Mouse (Mus musculus) kidney, postnatal 0 days (tissue): Measurements from ENCODE around the gene Dock1. TPM values are rescaled to one million over a fixed set of nuclear protein-coding genes. Genes with fewer than 3 reads are reported as not detected.

Experiments used
- ATAC-seq: fragments of 200-750 bp; cut with Nextera tagmentation; replicated peaks from 2 replicates; pipeline ENCODE4 v1.8.0; 2017; ENCODE audit warnings: low read depth, moderate number of reproducible peaks, moderate TSS enrichment, moderate library complexity; ENCODE audit not compliant: low FRiP score
- DNase-seq: peaks from one replicate; pipeline ENCODE4 v3.0.0-alpha.2; 2016; ENCODE audit warnings: low spot score
- H3K27ac ChIP-seq: fragments of 300-500 bp; sonication (generic); 2 replicates; pipeline ENCODE4 v1.5.1; 2014; ENCODE audit warnings: mild to moderate bottlenecking
- H3K27me3 ChIP-seq: fragments of 300-500 bp; sonication (generic); 2 replicates; pipeline ENCODE4 v1.6.1; 2014; ENCODE audit warnings: low read length, mixed read lengths; ENCODE audit not compliant: insufficient read depth
- H3K36me3 ChIP-seq: fragments of 300-500 bp; sonication (generic); 2 replicates; pipeline ENCODE4 v1.6.1; 2014; ENCODE audit warnings: low read length, mixed read lengths; ENCODE audit not compliant: insufficient read depth
- H3K4me1 ChIP-seq: fragments of 300-500 bp; sonication (generic); replicated peaks from 2 replicates; pipeline ENCODE4 v1.6.1; 2014; ENCODE audit warnings: antibody characterized with exemption, low read length, mixed read lengths; ENCODE audit not compliant: insufficient read depth
- H3K4me2 ChIP-seq: fragments of 300-500 bp; sonication (generic); 2 replicates; pipeline ENCODE4 v1.6.1; 2014; ENCODE audit warnings: mild to moderate bottlenecking, low read length, moderate library complexity, mixed read lengths
- H3K4me3 ChIP-seq: fragments of 300-500 bp; sonication (generic); replicated peaks from 2 replicates; pipeline ENCODE4 v1.5.1; 2014; ENCODE audit warnings: low read depth, low read length
- H3K9ac ChIP-seq: fragments of 300-500 bp; sonication (generic); 2 replicates; pipeline ENCODE4 v1.6.1; 2014; ENCODE audit warnings: low read depth, low read length
- H3K9me3 ChIP-seq: fragments of 300-500 bp; sonication (generic); replicated peaks from 2 replicates; pipeline ENCODE4 v1.6.1; 2016; ENCODE audit warnings: low read length, inconsistent platforms, mixed read lengths
- CTCF ChIP-seq: IDR thresholded peaks from 2 replicates; pipeline ENCODE4 v1.5.1; 2016; ENCODE audit warnings: antibody characterized with exemption, low read depth, mild to moderate bottlenecking, moderate library complexity
- WGBS: fragments of 180-500 bp; shearing (Covaris S2); extraction: QIAGEN DNeasy Blood & Tissue Kit; methylation state at CpG from one replicate; pipeline ENCODE4 v1.1.7; 2014; 5-methylcytosine and 5-hydroxymethylcytosine counted together
- polyA plus RNA-seq: library from polyadenylated mRNA; unstranded; fragments of >200 nt; fragmentation: Nextera tagmentation; extraction: Ambion mirVana; gene quantifications from 2 replicates; pipeline ENCODE4 v1.2.1, GENCODE M21; 2015

Dock1 gene
- polyA plus RNA-seq, 1 experiment from 2014 or later = 23.9 TPM

GRCm38 (mm10) chr7:134690806-134691205 is 20.4 kb downstream of the Dock1 start:
- 89% methylated on average over 3 of the region's 3 CpGs for WGBS
- DNase-seq (no peak), ATAC-seq (no peak)
- no peaks in the 10 kb centered on the region for H3K9me3 ChIP-seq
- 0 out of 2 replicates have a peak, but pooled peaks cover 5% of the 10 kb centered on the region for H3K4me1 ChIP-seq
- H3K27me3 ChIP-seq = no peaks in the 10 kb centered on the region
- no peak overlapping the region for H3K4me2 ChIP-seq
- H3K36me3 ChIP-seq = no peaks in the 10 kb centered on the region
- no peak overlapping the region for H3K4me3 ChIP-seq
- TF ChIP-seq CTCF = no peak
- no peak overlapping the region for H3K27ac ChIP-seq
- no peak overlapping the region for H3K9ac ChIP-seq

- H3K4me3 ChIP-seq = no peak overlapping the region
- WGBS = 83% methylated on average over 1 of the region's 1 CpGs
- H3K27ac ChIP-seq = no peak overlapping the region
- no peak overlapping the region for H3K4me2 ChIP-seq
- H3K36me3 ChIP-seq = no peaks in the 10 kb centered on the region
- H3K9ac ChIP-seq = no peak overlapping the region
- no peak for DNase-seq
- H3K4me1 ChIP-seq = peaks cover 16% of the 10 kb centered on the region; the same call in 1 of the 2 replicates
- TF ChIP-seq CTCF = no peak
- ATAC-seq = no peak
- no peaks in the 10 kb centered on the region for H3K9me3 ChIP-seq
- H3K27me3 ChIP-seq = no peaks in the 10 kb centered on the region
Measured at GRCm38 (mm10) chr7:134693325-134693724, 22.9 kb downstream of the Dock1 start.

DNA sequence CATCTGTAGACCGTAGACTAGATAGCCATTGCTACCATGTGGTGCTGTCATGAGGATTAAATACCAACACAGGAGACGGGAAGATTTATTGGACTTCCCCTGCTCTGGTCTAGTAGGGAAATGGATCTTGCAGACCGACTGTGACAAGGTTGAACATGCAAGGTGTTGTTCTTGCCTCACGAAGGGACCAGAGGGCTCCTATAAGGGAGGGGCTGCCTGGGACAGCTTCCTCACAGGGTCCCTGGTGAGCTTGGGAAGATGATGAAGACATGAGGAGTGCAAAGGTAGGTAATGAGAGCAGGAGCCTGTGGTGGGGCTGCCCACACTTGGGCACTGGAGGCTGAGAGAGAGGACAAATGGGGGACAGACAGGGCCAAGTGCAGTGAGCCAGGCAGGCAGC is 25.0 kb downstream of the Dock1 start:
- H3K27ac ChIP-seq = no peak overlapping the region
- ATAC-seq (no peak), DNase-seq (no peak)
- H3K27me3 ChIP-seq = no peaks in the 10 kb centered on the region
- peaks cover 16% of the 10 kb centered on the region; the same call in 1 of the 2 replicates for H3K4me1 ChIP-seq
- no peaks in the 10 kb centered on the region for H3K36me3 ChIP-seq
- no peak overlapping the region for H3K4me2 ChIP-seq
- TF ChIP-seq CTCF = no peak
- H3K9me3 ChIP-seq = no peaks in the 10 kb centered on the region
- 33% methylated on average over 4 of the region's 4 CpGs for WGBS
- no peak overlapping the region for H3K9ac ChIP-seq
- no peak overlapping the region for H3K4me3 ChIP-seq

- DNase-seq (no peak), ATAC-seq (no peak)
- Histone ChIP-seq H3K27me3 (no peaks in the 10 kb centered on the region), H3K4me3 (no peak overlapping the region), H3K4me1 (peaks cover 16% of the 10 kb centered on the region; the same call in 1 of the 2 replicates), H3K9ac (no peak overlapping the region), H3K27ac (0 out of 2 replicates have a peak overlapping the region, but pooled peaks have one; percentile 1), H3K9me3 (no peaks in the 10 kb centered on the region), H3K36me3 (no peaks in the 10 kb centered on the region), H3K4me2 (no peak overlapping the region)
- WGBS = 78% methylated on average over 10 of the region's 10 CpGs
- no peak for TF ChIP-seq CTCF
Measured at GRCm38 (mm10) chr7:134696126-134696979, 25.9 kb downstream of the Dock1 start.

DNA sequence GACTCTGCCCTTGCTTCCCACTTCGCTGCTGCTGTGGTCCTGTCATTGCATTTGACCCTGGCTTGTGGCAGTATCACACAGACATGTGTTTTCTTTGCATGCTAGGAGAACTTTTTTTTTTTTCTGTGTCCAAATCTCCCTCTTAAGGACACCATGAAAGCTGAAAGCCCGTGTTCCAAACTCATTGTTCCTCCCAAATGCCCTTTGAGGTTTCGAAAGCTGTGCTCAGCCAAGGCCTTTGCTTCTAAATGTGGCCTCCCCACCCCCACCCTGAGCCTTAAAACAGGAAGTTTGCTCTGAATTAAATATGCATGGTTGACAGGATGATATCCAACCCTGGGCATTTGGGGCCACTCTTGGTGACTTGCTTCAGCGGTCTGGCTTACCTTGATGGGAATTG is 27.0 kb downstream of the Dock1 start:
- no peak for DNase-seq
- no peak for TF ChIP-seq CTCF
- 39% methylated on average over 4 of the region's 4 CpGs for WGBS

GRCm38 (mm10) chr7:134698246-134698645 is 27.8 kb downstream of the Dock1 start:
- no peaks in the 10 kb centered on the region for H3K36me3 ChIP-seq
- no peak overlapping the region for H3K9ac ChIP-seq
- H3K4me2 ChIP-seq = no peak overlapping the region
- peaks cover 21% of the 10 kb centered on the region; the same call in 1 of the 2 replicates for H3K4me1 ChIP-seq
- no peak overlapping the region for H3K4me3 ChIP-seq
- TF ChIP-seq CTCF = no peak
- no peak for DNase-seq
- WGBS = 78% methylated on average over 5 of the region's 5 CpGs
- no peak overlapping the region for H3K27ac ChIP-seq
- ATAC-seq = no peak
- no peaks in the 10 kb centered on the region for H3K9me3 ChIP-seq
- no peaks in the 10 kb centered on the region for H3K27me3 ChIP-seq

More for the DNA sequence above, 27.0 kb downstream of the Dock1 start:
- H3K4me2 ChIP-seq = no peak overlapping the region
- H3K9me3 ChIP-seq = no peaks in the 10 kb centered on the region
- H3K4me1 ChIP-seq = peaks cover 20% of the 10 kb centered on the region; the same call in 1 of the 2 replicates
- no peak for ATAC-seq
- no peak overlapping the region for H3K9ac ChIP-seq
- peak overlapping the region; percentile 34; the same call in 1 of the 2 replicates for H3K27ac ChIP-seq
- H3K4me3 ChIP-seq = no peak overlapping the region
- no peaks in the 10 kb centered on the region for H3K27me3 ChIP-seq
- no peaks in the 10 kb centered on the region for H3K36me3 ChIP-seq
